Mouse (Mus musculus): ENCODE measurements around the gene Cep170b. TPM values are rescaled to one million over a fixed set of nuclear protein-coding genes. Genes with fewer than 3 reads are reported as not detected.

Gene Cep170b
- polyA plus RNA-seq, 1 experiment = 102 TPM

DNA sequence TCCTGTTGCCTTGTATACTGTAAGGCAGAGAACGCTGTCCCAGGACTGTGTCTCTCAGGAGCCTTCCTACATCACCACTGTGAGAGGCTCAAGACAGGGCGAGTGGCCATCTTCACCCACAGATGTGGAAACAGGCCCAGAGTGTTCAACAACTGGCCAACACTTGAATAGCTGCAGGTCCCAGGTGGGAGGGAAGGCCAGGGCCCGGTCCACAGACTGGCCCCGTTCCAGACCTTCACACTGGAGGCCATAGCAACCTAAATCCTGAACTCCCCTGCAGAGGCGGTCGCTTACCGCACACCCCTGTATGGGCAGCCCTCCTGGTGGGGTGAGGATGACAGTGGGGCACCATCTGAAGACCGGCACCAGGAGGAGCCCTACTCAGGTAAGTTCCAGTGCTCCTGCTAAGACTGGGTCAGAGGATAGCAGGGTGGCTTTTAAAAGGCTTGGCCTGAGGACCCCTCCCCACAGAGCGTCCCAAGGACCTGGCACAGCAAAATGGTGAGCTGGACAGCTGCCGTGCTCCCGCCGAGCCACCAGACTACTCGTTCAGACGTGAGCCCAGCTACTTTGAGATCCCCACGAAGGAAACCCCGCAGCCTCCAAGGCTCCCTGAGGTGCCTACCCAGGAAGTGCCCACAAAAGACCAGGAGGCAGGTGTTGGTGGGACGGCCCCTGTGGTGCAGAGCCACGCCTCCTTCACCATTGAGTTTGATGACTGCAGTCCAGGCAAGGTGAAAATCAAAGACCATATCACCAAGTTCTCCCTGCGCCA is 14.8 kb downstream of the Cep170b start:
- WGBS = 65% methylated on average over 19 of the region's 19 CpGs

DNA sequence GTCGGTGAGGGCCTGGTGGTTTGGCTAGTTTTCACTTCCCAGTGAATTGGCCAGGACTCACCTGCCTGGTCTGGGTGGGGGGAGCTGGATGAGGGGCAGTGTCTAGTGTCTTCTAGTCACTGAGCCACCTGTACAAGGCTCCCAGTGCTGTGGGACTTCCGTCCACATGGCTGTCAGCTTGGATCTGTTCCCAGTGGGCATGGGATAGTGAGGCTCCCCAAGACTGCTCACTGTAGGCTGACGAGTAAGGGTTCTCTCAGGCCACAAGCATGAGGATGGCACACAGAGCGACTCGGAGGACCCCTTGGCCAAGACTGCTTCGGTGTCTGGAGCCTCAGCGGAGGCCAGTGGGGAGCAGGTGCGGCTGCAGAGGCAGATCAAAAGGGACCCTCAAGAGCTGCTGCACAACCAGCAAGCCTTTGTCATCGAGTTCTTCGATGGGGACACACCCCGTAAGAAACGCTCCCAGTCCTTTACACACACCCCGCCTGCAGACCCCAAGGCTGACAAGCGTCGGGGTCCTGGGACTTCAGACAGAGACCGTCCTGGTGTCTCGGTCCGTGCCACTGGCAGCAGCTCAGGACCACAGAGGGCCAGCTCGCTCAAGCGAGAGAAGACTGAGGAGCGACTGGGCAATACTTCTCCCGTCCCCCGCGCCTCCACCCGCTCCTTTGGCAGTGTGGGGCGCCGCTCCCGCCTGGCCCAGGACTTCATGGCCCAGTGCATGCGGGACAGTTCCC is 15.8 kb downstream of the Cep170b start:
- H3K4me1 ChIP-seq (ENCODE audit: control insufficient read depth, insufficient read depth, low read length) = peaks cover 66% of the 10 kb centered on the region
- no peak for TF ChIP-seq POLR2A (IDR thresholded peaks at IDR 0.05; ENCODE audit: borderline replicate concordance, insufficient read depth, low read length)
- no peak for TF ChIP-seq CTCF (IDR thresholded peaks at IDR 0.05; ENCODE audit: borderline replicate concordance, insufficient read depth, low read depth, low read length)
- no peak overlapping the region for H3K27ac ChIP-seq (ENCODE audit: insufficient read depth, low read length)
- H3K4me3 ChIP-seq (replicated peaks; ENCODE audit: insufficient read depth, low read depth, low read length) = no peak overlapping the region
- 25% methylated on average over 29 of the region's 29 CpGs for WGBS
- H3K27me3 ChIP-seq (ENCODE audit: control insufficient read depth, insufficient read depth, low read length) = no peaks in the 10 kb centered on the region
- peak; percentile 59 to 62 for DNase-seq

More for the DNA sequence above, 14.8 kb downstream of the Cep170b start:
- TF ChIP-seq CTCF (IDR thresholded peaks at IDR 0.05; ENCODE audit: borderline replicate concordance, insufficient read depth, low read depth, low read length) (no peak), POLR2A (IDR thresholded peaks at IDR 0.05; ENCODE audit: borderline replicate concordance, insufficient read depth, low read length) (no peak)
- H3K4me3 ChIP-seq (replicated peaks; ENCODE audit: insufficient read depth, low read depth, low read length) = no peak overlapping the region
- DNase-seq = peak; percentile 28 to 31
- H3K4me1 ChIP-seq (ENCODE audit: control insufficient read depth, insufficient read depth, low read length) = peaks cover 67% of the 10 kb centered on the region
- H3K27ac ChIP-seq (ENCODE audit: insufficient read depth, low read length) = no peak overlapping the region
- no peaks in the 10 kb centered on the region for H3K27me3 ChIP-seq (ENCODE audit: control insufficient read depth, insufficient read depth, low read length)

DNA sequence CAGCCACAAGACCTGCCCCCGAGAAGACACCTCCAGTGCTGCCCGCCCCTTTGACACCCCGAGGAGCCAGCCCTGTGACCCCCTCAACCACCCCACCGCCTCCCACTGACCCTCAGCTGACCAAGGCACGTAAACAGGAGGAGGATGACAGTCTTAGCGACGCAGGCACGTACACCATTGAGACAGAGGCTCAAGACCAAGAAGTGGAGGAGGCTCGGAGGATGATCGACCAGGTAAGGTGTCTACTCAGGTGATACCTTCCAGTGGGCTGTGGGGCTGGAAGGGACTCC is 16.3 kb downstream of the Cep170b start:
- TF ChIP-seq POLR2A (IDR thresholded peaks at IDR 0.05; ENCODE audit: borderline replicate concordance, insufficient read depth, low read length) (no peak), CTCF (IDR thresholded peaks at IDR 0.05; ENCODE audit: borderline replicate concordance, insufficient read depth, low read depth, low read length) (no peak)
- no peak overlapping the region for H3K27ac ChIP-seq (ENCODE audit: insufficient read depth, low read length)
- WGBS = 73% methylated on average over 10 of the region's 10 CpGs

DNA sequence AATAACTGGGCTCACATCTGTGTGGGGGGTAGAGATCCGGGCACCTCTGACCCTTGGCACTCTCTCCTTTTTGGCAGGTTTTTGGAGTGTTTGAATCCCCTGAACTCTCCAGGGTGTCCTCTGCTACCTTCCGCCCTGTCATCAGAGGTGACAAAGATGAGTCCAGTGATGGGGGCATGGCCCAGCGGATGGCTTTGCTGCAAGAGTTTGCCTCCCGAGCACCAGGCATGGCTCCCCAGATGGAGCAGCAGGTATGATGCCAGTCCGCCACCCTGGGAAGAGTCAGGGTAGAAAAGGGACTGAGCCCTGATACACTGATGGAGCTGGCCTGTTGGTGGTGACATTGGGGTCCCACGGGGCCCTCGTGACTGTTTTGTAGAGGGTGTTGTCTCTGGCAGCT is 16.8 kb downstream of the Cep170b start:
- Histone ChIP-seq H3K4me3 (replicated peaks; ENCODE audit: insufficient read depth, low read depth, low read length) (no peak overlapping the region), H3K4me1 (ENCODE audit: control insufficient read depth, insufficient read depth, low read length) (peaks cover 61% of the 10 kb centered on the region), H3K27me3 (ENCODE audit: control insufficient read depth, insufficient read depth, low read length) (no peaks in the 10 kb centered on the region), H3K27ac (ENCODE audit: insufficient read depth, low read length) (no peak overlapping the region)
- peak in 1 of 2 experiments; percentile 32 for DNase-seq
- WGBS = 52% methylated on average over 7 of the region's 7 CpGs
- TF ChIP-seq POLR2A (IDR thresholded peaks at IDR 0.05; ENCODE audit: borderline replicate concordance, insufficient read depth, low read length) (no peak), CTCF (IDR thresholded peaks at IDR 0.05; ENCODE audit: borderline replicate concordance, insufficient read depth, low read depth, low read length) (no peak)

More for the DNA sequence above, 16.3 kb downstream of the Cep170b start:
- Histone ChIP-seq H3K4me1 (ENCODE audit: control insufficient read depth, insufficient read depth, low read length) (peaks cover 66% of the 10 kb centered on the region), H3K27me3 (ENCODE audit: control insufficient read depth, insufficient read depth, low read length) (no peaks in the 10 kb centered on the region), H3K4me3 (replicated peaks; ENCODE audit: insufficient read depth, low read depth, low read length) (no peak overlapping the region)
- DNase-seq = no peak

DNA sequence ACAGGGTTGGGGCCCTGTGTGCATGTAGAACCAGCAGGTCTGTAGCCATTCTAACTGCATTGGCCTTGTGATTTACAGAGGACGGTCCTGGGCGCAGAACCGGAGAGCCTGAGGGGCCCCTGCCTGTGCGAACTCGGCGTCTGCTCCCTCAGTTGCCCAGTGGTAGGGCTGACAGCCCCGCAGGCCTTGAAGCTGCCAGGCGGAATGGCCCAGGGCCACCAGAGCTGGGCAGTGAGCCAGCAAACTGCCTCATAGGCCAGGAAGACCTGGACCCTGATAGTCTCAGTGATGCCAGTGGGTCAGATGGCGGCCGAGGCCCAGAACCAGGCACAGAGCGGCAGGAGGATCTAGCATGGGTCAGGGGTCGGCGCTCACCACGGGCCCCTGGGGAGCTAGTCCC is 17.5 kb downstream of the Cep170b start:
- no peak for TF ChIP-seq CTCF (IDR thresholded peaks at IDR 0.05; ENCODE audit: borderline replicate concordance, insufficient read depth, low read depth, low read length)
- TF ChIP-seq POLR2A (IDR thresholded peaks at IDR 0.05; ENCODE audit: borderline replicate concordance, insufficient read depth, low read length) = no peak
- 6% methylated on average over 14 of the region's 14 CpGs for WGBS
- Histone ChIP-seq H3K4me1 (ENCODE audit: control insufficient read depth, insufficient read depth, low read length) (peaks cover 55% of the 10 kb centered on the region), H3K4me3 (replicated peaks; ENCODE audit: insufficient read depth, low read depth, low read length) (no peak overlapping the region), H3K27ac (ENCODE audit: insufficient read depth, low read length) (peak overlapping the region; percentile 27; the same call in 1 of the 2 replicates), H3K27me3 (ENCODE audit: control insufficient read depth, insufficient read depth, low read length) (no peaks in the 10 kb centered on the region)
- DNase-seq = peak; percentile 96

DNA sequence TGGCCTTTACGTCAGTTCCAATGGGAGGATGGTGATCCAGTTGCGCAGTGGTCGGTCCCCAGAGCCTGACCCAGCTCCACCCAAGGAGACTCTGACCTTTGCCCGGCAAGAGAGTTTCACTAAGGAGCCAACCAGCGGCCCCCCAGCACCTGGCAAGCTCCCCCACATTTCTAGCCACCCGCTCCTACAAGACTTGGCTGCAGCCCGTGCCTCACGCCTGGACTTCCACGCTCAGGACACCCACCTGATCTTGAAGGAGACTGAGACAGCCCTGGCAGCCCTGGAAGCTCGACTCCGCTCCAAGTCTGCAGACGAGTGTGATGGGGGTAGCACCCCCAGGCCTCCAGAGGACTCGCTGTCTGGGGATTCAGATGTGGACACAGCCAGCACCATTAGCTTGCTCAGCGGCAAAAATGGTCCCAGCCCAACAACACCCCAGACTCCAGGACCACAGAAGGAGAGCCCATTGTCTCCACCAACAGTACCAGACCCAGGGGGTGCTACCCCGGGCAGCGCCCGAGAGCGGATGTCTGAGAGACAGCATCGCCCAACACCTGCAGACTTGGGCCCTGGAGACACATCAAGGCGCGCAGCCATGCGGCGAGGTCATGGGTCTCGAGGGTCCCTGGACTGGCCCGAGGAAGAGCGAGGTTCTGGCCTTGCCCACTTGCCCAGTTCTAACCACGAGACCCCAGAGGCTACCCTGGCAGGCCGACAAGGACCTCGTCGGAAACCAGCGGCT is 18.2 kb downstream of the Cep170b start:
- peak; percentile 42 to 57 for DNase-seq
- Histone ChIP-seq H3K27ac (ENCODE audit: insufficient read depth, low read length) (0 out of 2 replicates have a peak overlapping the region, but pooled peaks have one; percentile 11), H3K4me1 (ENCODE audit: control insufficient read depth, insufficient read depth, low read length) (peaks cover 53% of the 10 kb centered on the region), H3K4me3 (replicated peaks; ENCODE audit: insufficient read depth, low read depth, low read length) (no peak overlapping the region), H3K27me3 (ENCODE audit: control insufficient read depth, insufficient read depth, low read length) (no peaks in the 10 kb centered on the region)
- no peak for TF ChIP-seq POLR2A (IDR thresholded peaks at IDR 0.05; ENCODE audit: borderline replicate concordance, insufficient read depth, low read length)
- TF ChIP-seq CTCF (IDR thresholded peaks at IDR 0.05; ENCODE audit: borderline replicate concordance, insufficient read depth, low read depth, low read length) = no peak
- WGBS = 45% methylated on average over 31 of the region's 31 CpGs

DNA sequence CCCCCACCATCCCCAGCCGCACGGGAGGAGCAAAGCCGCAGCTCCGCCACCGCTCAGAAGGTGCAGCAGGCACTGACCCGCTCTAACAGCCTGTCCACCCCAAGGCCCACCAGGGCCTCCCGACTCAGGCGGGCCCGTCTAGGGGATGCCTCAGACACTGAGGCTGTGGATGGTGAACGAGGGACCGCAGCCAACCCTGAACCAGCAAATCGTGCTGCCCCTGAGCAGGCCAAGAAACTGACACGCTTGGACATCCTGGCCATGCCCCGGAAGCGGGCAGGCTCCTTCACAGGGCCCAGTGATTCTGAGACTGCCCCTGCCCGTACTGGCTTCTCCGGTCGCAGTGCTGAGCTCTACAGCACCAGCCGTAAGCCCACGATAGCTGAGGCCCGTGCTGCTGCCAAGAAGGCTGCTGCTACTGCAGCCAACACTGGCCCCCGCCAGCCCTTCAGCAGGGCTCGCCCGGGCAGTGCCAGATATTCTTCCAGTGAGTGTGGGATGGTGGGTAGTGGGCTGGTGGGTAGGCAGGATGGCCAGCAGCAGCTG is 18.8 kb downstream of the Cep170b start:
- WGBS = 27% methylated on average over 24 of the region's 24 CpGs
- Histone ChIP-seq H3K4me3 (replicated peaks; ENCODE audit: insufficient read depth, low read depth, low read length) (no peak overlapping the region), H3K27ac (ENCODE audit: insufficient read depth, low read length) (no peak overlapping the region)

More for the DNA sequence above, 18.8 kb downstream of the Cep170b start:
- H3K27me3 ChIP-seq (ENCODE audit: control insufficient read depth, insufficient read depth, low read length) = no peaks in the 10 kb centered on the region
- peaks cover 58% of the 10 kb centered on the region for H3K4me1 ChIP-seq (ENCODE audit: control insufficient read depth, insufficient read depth, low read length)
- peak; percentile 59 to 66 for DNase-seq
- TF ChIP-seq POLR2A (IDR thresholded peaks at IDR 0.05; ENCODE audit: borderline replicate concordance, insufficient read depth, low read length) = no peak
- TF ChIP-seq CTCF (IDR thresholded peaks at IDR 0.05; ENCODE audit: borderline replicate concordance, insufficient read depth, low read depth, low read length) = no peak

Data from cerebellum, adult 2 months (tissue).